In genomic region chr15:63265845-63266244, GRCm38 (mm10) we compare ENCODE assay signal across 23 mouse cellular contexts.
DNase-seq lines count a peak whose midpoint lies in the region; ATAC-seq and TF ChIP-seq lines count a peak whose summit lies in the region.
"Had no signal": no experiment of that assay in that cellular context is flagged by ENCODE, and none has a peak within 500 bp of the region (broad histone marks: within the 10 kb centered on the region; RNA-seq: fewer than 3 reads in every experiment).

No protein-coding gene starts in this region.

- no peaks in the 10 kb centered on the region for H3K27me3 ChIP-seq in CH12.LX (replicated peaks)
- no peaks in the 10 kb centered on the region for H3K27me3 ChIP-seq in kidney, embryonic 16.5 days (ENCODE audit: insufficient read depth, low read length)
- H3K27me3 ChIP-seq: Patski had no signal

- no peak for TF ChIP-seq POLR2A in CH12.LX (IDR thresholded peaks at IDR 0.05; ENCODE audit: low read depth, low read length)

- no peak overlapping the region for H3K4me2 ChIP-seq in CH12.LX (ENCODE audit: insufficient read depth, low read depth, poor library complexity, severe bottlenecking)
- H3K4me2 ChIP-seq in kidney, embryonic 16.5 days (replicated peaks; ENCODE audit: low read depth, low read length): no peak overlapping the region

- TF ChIP-seq RAD21 in CH12.LX (IDR thresholded peaks at IDR 0.05; ENCODE audit: low read depth, low read length): no peak

- intact Hi-C loops in gastrocnemius, postnatal 36 days (cut with DNase I): no loop called here

- no peak for TF ChIP-seq CTCF in CH12.LX (conservative IDR thresholded peaks at IDR 0.05 in 1 of 2, IDR thresholded peaks at IDR 0.05 in 1 of 2; ENCODE audit: low read depth in 2 of 2, low read length in 2 of 2)

- ATAC-seq in CD4-positive, CD25-positive, alpha-beta regulatory T cell, adult 4 months: peak; percentile 78
- ATAC-seq in inflammation-experienced regulatory T-cells, adult 6 months: peak; percentile 75
- no peak for ATAC-seq in kidney, embryonic 16.5 days (ENCODE audit: low FRiP score, low TSS enrichment)
- ATAC-seq: activated CD4-positive, CD25-positive, alpha-beta regulatory T cell, adult 4 months; Patski had no signal

- peaks cover 0 to 8% of the 10 kb centered on the region in 2 experiments; a peak in 2 of 4 replicates for H3K4me1 ChIP-seq in CH12.LX (ENCODE audit: control insufficient read depth in 1 of 2, insufficient read depth in 2 of 2)
- no peaks in the 10 kb centered on the region for H3K4me1 ChIP-seq in kidney, embryonic 16.5 days (ENCODE audit: insufficient read depth, low read length)

- H3K79me2 ChIP-seq in CH12.LX (replicated peaks; ENCODE audit: control insufficient read depth, extremely low read depth, insufficient read depth, poor library complexity, severe bottlenecking): no peaks in the 10 kb centered on the region

- 90% methylated on average over 1 of the region's 1 CpGs for WGBS in kidney, embryonic 16.5 days

- in situ Hi-C loops in CH12.LX (cut with MboI; ENCODE audit: low pct_ligation_motif_present, low pct_unique_long_range_greater_than_20kb, low sequenced_read_pairs): no loop called here

- no peaks in the 10 kb centered on the region for H3K36me3 ChIP-seq in CH12.LX (replicated peaks in 1 of 2; ENCODE audit: control insufficient read depth in 1 of 2, insufficient read depth in 1 of 2, low read length in 1 of 2)
- H3K36me3 ChIP-seq in kidney, embryonic 16.5 days (ENCODE audit: insufficient read depth, low read length): no peaks in the 10 kb centered on the region
- H3K36me3 ChIP-seq: G1E had no signal

- TF ChIP-seq EP300 in CH12.LX (IDR thresholded peaks at IDR 0.05; ENCODE audit: low read length): no peak

- DNase-seq in CD4-positive, CD25-positive, alpha-beta regulatory T cell, adult 2 months (ENCODE audit: low read depth, low spot score): peak; percentile 18
- DNase-seq in CH12.LX (ENCODE audit: extremely low read depth): peak; percentile 11
- DNase-seq in frontal cortex, postnatal 36 days (ENCODE audit: low spot score in 2 of 2): no peak
- no peak for DNase-seq in kidney, adult 8-10 months
- no peak for DNase-seq in gastrocnemius, postnatal 36 days
- DNase-seq: adrenal gland, adult 2 months; adrenal gland, adult 8-10 months; adrenal gland, postnatal 10 days; adrenal gland, postnatal 14 days; adrenal gland, postnatal 25 days; adrenal gland, postnatal 36 days; B cell, adult 2 months; cerebellum, adult 11 months; cerebellum, adult 11-12 months; cerebellum, adult 18-20 months; cerebellum, adult 2 months; cerebellum, adult 8-10 months had no signal

- no peak overlapping the region for H3K9ac ChIP-seq in CH12.LX (ENCODE audit: insufficient read depth, low read depth)
- H3K9ac ChIP-seq in kidney, embryonic 16.5 days (replicated peaks; ENCODE audit: low read length): no peak overlapping the region

- no peak overlapping the region for H3K4me3 ChIP-seq in CH12.LX (replicated peaks in 1 of 3; ENCODE audit: low read depth in 2 of 3, low read length in 2 of 3, poor library complexity in 1 of 3)
- no peak overlapping the region for H3K4me3 ChIP-seq in kidney, embryonic 16.5 days (ENCODE audit: low read length)

- H3K27ac ChIP-seq in CH12.LX (ENCODE audit: insufficient read depth, low read depth): no peak overlapping the region
- H3K27ac ChIP-seq in kidney, embryonic 16.5 days (ENCODE audit: low read length): no peak overlapping the region

- dilution Hi-C loops in CH12.LX (cut with MboI; ENCODE audit: extremely low pct_ligation_motif_present, extremely low pct_unique_long_range_greater_than_20kb, low sequenced_read_pairs): no loop called here

- H3K9me3 ChIP-seq in CH12.LX (replicated peaks; ENCODE audit: low read length): no peaks in the 10 kb centered on the region
- H3K9me3 ChIP-seq in kidney, embryonic 16.5 days (ENCODE audit: low read length): no peaks in the 10 kb centered on the region
- H3K9me3 ChIP-seq: G1E had no signal

TF ChIP-seq in CH12.LX, 34 proteins besides CTCF, POLR2A, EP300 and RAD21:
- TF ChIP-seq BHLHE40 (IDR thresholded peaks at IDR 0.05; ENCODE audit: low read depth, low read length): no peak
- TF ChIP-seq POLR2AphosphoS2 (IDR thresholded peaks at IDR 0.05; ENCODE audit: low read depth, low read length): no peak
- no peak for TF ChIP-seq TBP (conservative IDR thresholded peaks at IDR 0.05; ENCODE audit: low read depth, low read length)
- no peak for TF ChIP-seq MAZ (IDR thresholded peaks at IDR 0.05; ENCODE audit: low read depth, low read length)
- no peak for TF ChIP-seq MXI1 (IDR thresholded peaks at IDR 0.05; ENCODE audit: low read depth, low read length)
- no peak for TF ChIP-seq USF1 (IDR thresholded peaks at IDR 0.05; ENCODE audit: low read depth, low read length)
- TF ChIP-seq HCFC1 (IDR thresholded peaks at IDR 0.05; ENCODE audit: low read depth, low read length): no peak
- TF ChIP-seq CHD2 (IDR thresholded peaks at IDR 0.05; ENCODE audit: low read length): no peak
- TF ChIP-seq MYC (IDR thresholded peaks at IDR 0.05; ENCODE audit: low read depth, low read length): no peak
TF ChIP-seq in CH12.LX: peak in this region for 0.

Comparison
In these comparisons a context has a peak if more than half of its experiments do, and no peak if none do; other contexts are left out.
1. DNase-seq: peak in CD4-positive, CD25-positive, alpha-beta regulatory T cell, adult 2 months (single experiment) and CH12.LX (single experiment); none in frontal cortex, postnatal 36 days (0 of 2), kidney, adult 8-10 months (0 of 2) and gastrocnemius, postnatal 36 days (0 of 2).